Mouse (Mus musculus) cortical plate, adult 2 months (tissue): ENCODE data around the gene Gjc1.

Experiments
- CTCF ChIP-seq: fragments of 200-500 bp; IDR thresholded peaks from 2 replicates; pipeline ENCODE4 v1.5.1; 2011; ENCODE audit warnings: mild to moderate bottlenecking, control low read depth, low read length; ENCODE audit not compliant: insufficient read depth; ENCODE audit errors: extremely low read depth
- POLR2A ChIP-seq: fragments of 200-500 bp; IDR thresholded peaks from 2 replicates; pipeline ENCODE4 v1.6.1; 2011; ENCODE audit warnings: mild to moderate bottlenecking, low read length, control low read depth; ENCODE audit not compliant: insufficient read depth; ENCODE audit errors: extremely low read depth

GRCm38 (mm10) chr11:102763009-102763767 is 56.3 kb downstream of the Gjc1 start:
- TF ChIP-seq POLR2A (no peak), CTCF (no peak)
